Mouse (Mus musculus) limb, embryonic 11.5 days (tissue): ENCODE results near the gene Myct1. TPM values are rescaled to one million over a fixed set of nuclear protein-coding genes. Genes with fewer than 3 reads are reported as not detected.

Experiments used
- ATAC-seq: fragments of 200-750 bp; cut with Nextera tagmentation; 2 replicates; pipeline ENCODE4 v1.8.0; 2017; ENCODE audit warnings: low read depth; ENCODE audit not compliant: insufficient number of reproducible peaks, low FRiP score, low TSS enrichment
- DNase-seq: peaks from one replicate; pipeline ENCODE4 v3.0.0-alpha.2; 2015; ENCODE audit warnings: low spot score
- H3K27ac ChIP-seq: fragments of 300-500 bp; sonication (generic); replicated peaks from 2 replicates; pipeline ENCODE4 v1.5.1; 2014; ENCODE audit warnings: low read depth, mild to moderate bottlenecking, low read length
- H3K27me3 ChIP-seq: fragments of 300-500 bp; sonication (generic); 2 replicates; pipeline ENCODE4 v1.6.1; 2014; ENCODE audit warnings: mild to moderate bottlenecking, low read length, mixed read lengths; ENCODE audit not compliant: control insufficient read depth, insufficient read depth
- H3K36me3 ChIP-seq: fragments of 300-500 bp; sonication (generic); 2 replicates; pipeline ENCODE4 v1.6.1; 2014; ENCODE audit warnings: mild to moderate bottlenecking, low read length, moderate library complexity, mixed read lengths; ENCODE audit not compliant: control insufficient read depth, insufficient read depth
- H3K4me1 ChIP-seq: fragments of 300-500 bp; sonication (generic); 2 replicates; pipeline ENCODE4 v1.6.1; 2014; ENCODE audit warnings: low read length, mixed read lengths; ENCODE audit not compliant: control insufficient read depth, insufficient read depth
- H3K4me2 ChIP-seq: fragments of 300-500 bp; sonication (generic); 2 replicates; pipeline ENCODE4 v1.6.1; 2014; ENCODE audit warnings: low read depth, mild to moderate bottlenecking, moderate library complexity; ENCODE audit not compliant: severe bottlenecking
- H3K4me3 ChIP-seq: fragments of 300-500 bp; sonication (generic); 2 replicates; pipeline ENCODE4 v1.5.1; 2014; ENCODE audit warnings: low read depth, low read length
- H3K9ac ChIP-seq: fragments of 300-500 bp; sonication (generic); 2 replicates; pipeline ENCODE4 v1.6.1; 2014; ENCODE audit warnings: mild to moderate bottlenecking, low read length
- H3K9me3 ChIP-seq: fragments of 300-500 bp; sonication (generic); 2 replicates; pipeline ENCODE4 v1.6.1; 2016; ENCODE audit warnings: low read length; ENCODE audit not compliant: control insufficient read depth
- WGBS: fragments of 180-500 bp; shearing (Covaris S2); extraction: QIAGEN DNeasy Blood & Tissue Kit; methylation state at CpG from one replicate; pipeline ENCODE4 v1.1.7; 2014; 5-methylcytosine and 5-hydroxymethylcytosine counted together
- polyA plus RNA-seq: library from polyadenylated mRNA; unstranded; fragments of >200 nt; fragmentation: Nextera tagmentation; extraction: Ambion mirVana; gene quantifications from 2 replicates; pipeline ENCODE4 v1.2.1, GENCODE M21; 2014

The Myct1 gene
- polyA plus RNA-seq, 1 experiment from 2014 or later = 4.1 TPM

- no peaks in the 10 kb centered on the region for H3K9me3 ChIP-seq
- no peaks in the 10 kb centered on the region for H3K36me3 ChIP-seq
- no peak for ATAC-seq
- no peak for DNase-seq
- WGBS = 72% methylated on average over 5 of the region's 5 CpGs
- no peak overlapping the region for H3K4me2 ChIP-seq
- H3K9ac ChIP-seq = no peak overlapping the region
- H3K4me3 ChIP-seq = no peak overlapping the region
- no peaks in the 10 kb centered on the region for H3K27me3 ChIP-seq
- no peaks in the 10 kb centered on the region for H3K4me1 ChIP-seq
- no peak overlapping the region for H3K27ac ChIP-seq
Measured at GRCm38 (mm10) chr10:5594457-5594856, 882 bp downstream of the Myct1 start.

DNA sequence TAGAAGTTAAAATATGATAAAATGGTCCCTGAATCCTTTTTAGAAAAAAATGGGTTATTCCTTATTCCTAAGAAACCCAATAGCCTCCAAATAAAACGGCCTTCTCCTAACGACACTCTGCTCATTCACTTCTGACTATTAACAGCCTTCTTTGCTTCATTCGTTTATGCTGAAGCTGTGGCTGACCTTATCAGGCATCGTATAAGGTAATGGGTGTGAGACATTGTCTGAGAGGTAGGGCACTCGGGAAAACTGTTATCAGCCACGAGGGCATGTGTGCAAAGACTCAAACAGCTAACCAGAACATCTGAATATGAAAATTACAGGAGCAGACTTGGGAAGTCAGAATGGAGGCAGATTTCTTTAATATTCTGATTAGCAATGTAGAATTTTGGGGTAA lies 3.0 kb downstream of the Myct1 start:
- 51% methylated on average over 6 of the region's 6 CpGs for WGBS
- no peak overlapping the region for H3K4me3 ChIP-seq

DNA sequence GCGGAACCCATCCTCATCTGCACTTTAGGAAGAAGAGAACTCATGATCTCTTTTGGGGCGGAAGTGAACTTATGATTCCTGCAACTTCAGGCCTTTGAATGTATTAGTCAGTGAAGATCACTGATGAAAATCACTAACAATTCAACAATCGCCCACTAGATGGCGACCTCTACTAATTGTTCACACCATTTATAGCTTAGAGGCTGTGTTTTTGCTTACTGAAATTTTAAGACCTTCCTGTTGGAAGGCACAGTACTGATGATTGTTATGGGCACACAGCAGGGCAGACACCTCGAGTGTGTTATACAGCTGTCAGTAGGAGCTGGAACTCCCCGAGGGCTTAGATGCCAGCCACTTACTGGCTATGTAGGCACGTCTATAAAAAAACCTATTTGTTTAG lies 6.5 kb downstream of the Myct1 start:
- H3K4me2 ChIP-seq = no peak overlapping the region
- WGBS = 12% methylated on average over 7 of the region's 7 CpGs
- H3K9me3 ChIP-seq = no peaks in the 10 kb centered on the region
- H3K9ac ChIP-seq = no peak overlapping the region
- ATAC-seq (0 out of 2 replicates have a peak, but pooled peaks have one; percentile 26), DNase-seq (peak; percentile 79)
- no peak overlapping the region for H3K4me3 ChIP-seq
- H3K27me3 ChIP-seq = no peaks in the 10 kb centered on the region
- H3K4me1 ChIP-seq = no peaks in the 10 kb centered on the region
- H3K27ac ChIP-seq = no peak overlapping the region
- H3K36me3 ChIP-seq = no peaks in the 10 kb centered on the region

More for the DNA sequence above, 3.0 kb downstream of the Myct1 start:
- ATAC-seq = no peak
- Histone ChIP-seq H3K27me3 (no peaks in the 10 kb centered on the region), H3K9ac (no peak overlapping the region), H3K9me3 (no peaks in the 10 kb centered on the region), H3K4me1 (no peaks in the 10 kb centered on the region), H3K36me3 (no peaks in the 10 kb centered on the region), H3K4me2 (no peak overlapping the region), H3K27ac (no peak overlapping the region)
- no peak for DNase-seq

GRCm38 (mm10) chr10:5603512-5603911 lies 9.9 kb downstream of the Myct1 start:
- DNase-seq = no peak

DNA sequence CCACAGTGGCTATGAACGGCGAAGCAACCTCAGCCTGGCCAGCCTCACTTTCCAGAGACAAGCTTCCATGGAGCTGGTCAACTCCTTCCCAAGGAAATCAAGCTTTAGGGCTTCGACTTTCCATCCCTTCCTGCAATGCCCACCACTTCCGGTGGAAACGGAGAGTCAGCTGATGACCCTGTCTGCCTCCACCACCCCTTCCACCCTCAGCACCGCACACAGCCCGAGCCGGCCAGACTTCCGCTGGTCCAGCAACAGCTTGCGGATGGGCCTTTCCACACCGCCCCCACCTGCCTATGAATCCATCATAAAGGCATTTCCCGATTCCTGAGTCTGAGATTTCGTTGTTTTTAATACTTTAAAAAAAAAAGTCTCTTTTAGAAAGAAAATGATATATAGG lies 10.8 kb downstream of the Myct1 start:
- DNase-seq (no peak), ATAC-seq (no peak)
- H3K4me2 ChIP-seq = no peak overlapping the region
- H3K9ac ChIP-seq = no peak overlapping the region
- no peaks in the 10 kb centered on the region for H3K9me3 ChIP-seq
- WGBS = 91% methylated on average over 13 of the region's 13 CpGs
- no peaks in the 10 kb centered on the region for H3K4me1 ChIP-seq
- H3K27me3 ChIP-seq = no peaks in the 10 kb centered on the region
- H3K36me3 ChIP-seq = no peaks in the 10 kb centered on the region
- no peak overlapping the region for H3K27ac ChIP-seq
- H3K4me3 ChIP-seq = no peak overlapping the region

More at GRCm38 (mm10) chr10:5603512-5603911, 9.9 kb downstream of the Myct1 start:
- WGBS = 81% methylated on average over 10 of the region's 10 CpGs
- Histone ChIP-seq H3K9ac (no peak overlapping the region), H3K4me1 (no peaks in the 10 kb centered on the region), H3K9me3 (no peaks in the 10 kb centered on the region), H3K36me3 (no peaks in the 10 kb centered on the region), H3K4me3 (no peak overlapping the region), H3K27me3 (no peaks in the 10 kb centered on the region), H3K4me2 (no peak overlapping the region), H3K27ac (no peak overlapping the region)
- no peak for ATAC-seq

DNA sequence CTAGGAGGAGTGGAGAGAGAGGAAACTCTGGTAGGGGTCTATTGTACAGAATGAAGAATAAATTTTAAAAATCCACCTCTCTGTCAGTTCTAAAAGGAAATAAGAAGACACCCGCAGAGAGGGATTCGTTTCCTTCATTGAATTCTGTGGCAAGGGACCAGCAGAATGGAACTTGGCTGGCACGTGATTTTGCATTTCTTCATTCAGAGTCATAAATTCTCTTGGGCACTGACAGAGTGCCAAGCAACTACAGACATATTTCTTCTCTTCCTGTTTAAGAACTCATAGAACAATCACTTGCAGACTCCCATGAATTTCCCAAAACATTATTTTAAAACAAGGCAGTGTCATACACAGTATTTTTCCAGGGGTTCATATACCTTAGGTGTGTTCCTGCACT lies 15.3 kb downstream of the Myct1 start:
- no peaks in the 10 kb centered on the region for H3K4me1 ChIP-seq
- DNase-seq (no peak), ATAC-seq (no peak)
- no peak overlapping the region for H3K4me3 ChIP-seq
- no peak overlapping the region for H3K27ac ChIP-seq
- no peak overlapping the region for H3K4me2 ChIP-seq
- no peaks in the 10 kb centered on the region for H3K27me3 ChIP-seq
- H3K9ac ChIP-seq = no peak overlapping the region
- H3K36me3 ChIP-seq = no peaks in the 10 kb centered on the region
- H3K9me3 ChIP-seq = no peaks in the 10 kb centered on the region
- WGBS = 88% methylated on average over 3 of the region's 3 CpGs

DNA sequence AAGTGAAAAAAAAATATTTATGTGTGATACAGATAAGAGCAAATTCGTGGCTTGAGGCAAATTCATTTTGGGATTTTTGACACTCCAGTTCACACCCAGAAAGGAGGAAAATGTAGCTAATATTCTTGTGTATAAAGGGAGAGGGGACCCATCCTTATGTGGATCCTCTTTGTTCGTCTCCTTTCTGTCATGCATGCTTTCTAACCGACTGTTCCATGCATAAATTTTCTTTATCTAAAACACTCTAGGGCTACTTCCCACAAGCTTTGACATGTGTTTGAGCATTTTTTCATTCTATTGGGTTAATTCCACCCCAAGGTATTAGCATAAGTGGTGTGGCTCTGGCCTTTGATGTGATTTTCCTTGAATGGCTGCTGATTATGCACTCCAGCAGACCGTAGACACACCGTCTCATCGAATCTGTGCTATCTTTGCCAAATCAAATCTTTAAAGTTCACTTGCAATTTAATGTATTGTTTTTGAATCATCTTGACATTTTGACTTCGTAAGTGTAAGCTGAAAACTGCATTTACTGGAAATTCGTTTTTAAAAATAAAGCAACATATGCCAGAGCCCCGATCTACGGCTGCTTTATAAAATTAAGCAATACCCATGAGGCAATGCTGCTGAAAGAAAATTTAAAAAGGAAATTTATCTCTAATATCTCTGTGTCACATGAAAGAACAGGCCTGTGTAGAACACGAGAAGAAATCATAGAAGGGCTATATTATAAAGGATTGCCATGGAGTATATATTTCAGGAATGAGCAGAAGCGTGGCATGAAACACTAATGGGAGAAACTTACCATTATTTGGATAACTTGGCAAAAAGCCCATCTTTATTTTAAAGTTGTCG lies 21.8 kb downstream of the Myct1 start:
- ATAC-seq (no peak), DNase-seq (no peak)
- no peak overlapping the region for H3K4me3 ChIP-seq
- H3K9ac ChIP-seq = no peak overlapping the region
- 84% methylated on average over 13 of the region's 13 CpGs for WGBS
- H3K4me2 ChIP-seq = no peak overlapping the region
- H3K4me1 ChIP-seq = no peaks in the 10 kb centered on the region
- H3K36me3 ChIP-seq = no peaks in the 10 kb centered on the region
- no peak overlapping the region for H3K27ac ChIP-seq
- H3K9me3 ChIP-seq = no peaks in the 10 kb centered on the region
- H3K27me3 ChIP-seq = no peaks in the 10 kb centered on the region

- H3K27ac ChIP-seq = no peak overlapping the region
- WGBS = 85% methylated on average over 5 of the region's 5 CpGs
- H3K9ac ChIP-seq = no peak overlapping the region
- no peak overlapping the region for H3K4me2 ChIP-seq
- no peaks in the 10 kb centered on the region for H3K27me3 ChIP-seq
- H3K4me3 ChIP-seq = no peak overlapping the region
- ATAC-seq = no peak
- H3K36me3 ChIP-seq = no peaks in the 10 kb centered on the region
- no peaks in the 10 kb centered on the region for H3K9me3 ChIP-seq
- no peak for DNase-seq
- H3K4me1 ChIP-seq = no peaks in the 10 kb centered on the region
Measured at GRCm38 (mm10) chr10:5626268-5626667, 32.7 kb downstream of the Myct1 start.
